Mouse (Mus musculus): ENCODE data around the gene Nrxn2. TPM values are rescaled to one million over a fixed set of nuclear protein-coding genes. Genes with fewer than 3 reads are reported as not detected.

The Nrxn2 gene
- polyA plus RNA-seq, 1 experiment from 2014 or later: 28.9 TPM

DNA sequence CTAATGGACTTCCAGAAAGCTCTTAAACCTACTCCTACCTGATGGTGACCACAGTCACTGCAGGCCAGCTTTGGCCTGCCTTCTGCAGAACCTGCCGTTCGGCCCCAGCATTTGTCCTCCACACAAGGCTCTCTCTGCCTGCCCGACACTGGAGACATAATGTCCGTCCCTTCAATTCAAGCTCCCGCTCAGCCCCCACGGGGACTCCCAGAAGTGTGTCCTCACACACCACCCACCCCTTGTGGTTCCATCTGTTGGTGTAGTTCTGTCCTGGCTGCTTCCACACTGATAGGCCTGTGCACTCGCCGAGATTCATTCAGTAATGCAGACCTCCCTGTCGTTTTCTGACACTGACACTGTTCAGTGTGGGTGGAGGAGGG, 2.7 kb downstream of the Nrxn2 start:
- whole genome bisulfite sequencing: 68% methylated on average over 9 of the region's 9 CpGs
- H3K9me3 ChIP-seq: no peaks in the 10 kb centered on the region
- H3K9ac ChIP-seq: peak overlapping the region; percentile 86; the same call in 1 of the 2 replicates
- peak overlapping the region; percentile 66 for H3K4me3 ChIP-seq
- peak overlapping the region; percentile 81 for H3K4me2 ChIP-seq
- no peak for ATAC-seq (ENCODE audit: low read depth)
- peaks cover 50% of the 10 kb centered on the region; the same call in 1 of the 2 replicates for H3K27me3 ChIP-seq
- H3K36me3 ChIP-seq: no peaks in the 10 kb centered on the region
- H3K4me1 ChIP-seq (replicated peaks): peaks cover 90% of the 10 kb centered on the region
- H3K27ac ChIP-seq (replicated peaks): no peak overlapping the region

DNA sequence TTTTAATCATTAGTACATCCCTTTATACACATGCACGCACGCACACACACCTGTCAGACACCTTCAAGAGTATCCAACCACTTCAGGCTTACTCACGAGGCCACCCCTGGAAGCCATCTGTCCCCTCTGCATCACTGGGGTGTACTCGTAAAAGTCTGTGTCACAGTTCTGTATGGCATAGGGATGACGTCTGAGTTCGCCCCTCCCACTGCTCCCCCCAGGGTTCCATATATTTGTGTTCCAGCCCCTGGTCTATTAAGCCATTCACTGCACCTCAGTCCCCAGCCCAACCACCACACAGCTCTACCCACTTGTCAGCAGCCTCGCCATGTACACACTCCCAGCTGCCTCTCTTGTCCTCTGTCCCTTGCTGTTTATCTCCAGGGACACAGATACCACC, 3.5 kb downstream of the Nrxn2 start:
- no peak for ATAC-seq (ENCODE audit: low read depth)
- H3K36me3 ChIP-seq: no peaks in the 10 kb centered on the region
- H3K27me3 ChIP-seq: peaks cover 58% of the 10 kb centered on the region
- 0 out of 2 replicates have a peak overlapping the region, but pooled peaks have one; percentile 81 for H3K4me2 ChIP-seq
- no peak overlapping the region for H3K27ac ChIP-seq (replicated peaks)
- H3K9me3 ChIP-seq: no peaks in the 10 kb centered on the region
- no peak overlapping the region; the same call in 1 of the 2 replicates for H3K9ac ChIP-seq
- peaks cover 90% of the 10 kb centered on the region for H3K4me1 ChIP-seq (replicated peaks)
- H3K4me3 ChIP-seq: no peak overlapping the region
- 66% methylated on average over 7 of the region's 7 CpGs for WGBS

DNA sequence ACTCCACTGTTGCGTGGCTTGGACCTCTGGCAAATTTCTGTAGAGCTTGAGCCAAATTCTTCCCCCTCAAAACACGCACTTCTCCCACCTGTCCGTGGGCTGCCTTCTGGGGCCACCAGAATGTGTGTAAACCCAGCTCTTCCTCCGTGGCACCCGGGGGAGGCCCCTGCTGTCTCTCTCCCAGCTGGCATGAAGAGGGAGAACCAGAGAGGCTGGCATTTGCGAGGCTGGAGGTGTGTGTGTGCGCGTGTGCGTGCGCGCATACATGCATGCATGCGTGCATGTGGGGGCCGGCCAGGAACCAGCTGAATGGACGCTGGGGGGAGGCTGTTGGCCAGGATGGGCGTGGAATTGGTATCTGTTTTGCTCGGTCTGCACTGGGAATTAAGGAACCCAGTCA, 4.7 kb downstream of the Nrxn2 start:
- 85% methylated on average over 16 of the region's 16 CpGs for WGBS
- Histone ChIP-seq H3K4me1 (replicated peaks) (peaks cover 90% of the 10 kb centered on the region), H3K36me3 (no peaks in the 10 kb centered on the region), H3K9me3 (no peaks in the 10 kb centered on the region), H3K27ac (replicated peaks) (no peak overlapping the region), H3K27me3 (peaks cover 70% of the 10 kb centered on the region), H3K4me3 (no peak overlapping the region), H3K9ac (no peak overlapping the region), H3K4me2 (no peak overlapping the region)
- no peak for ATAC-seq (ENCODE audit: low read depth)

DNA sequence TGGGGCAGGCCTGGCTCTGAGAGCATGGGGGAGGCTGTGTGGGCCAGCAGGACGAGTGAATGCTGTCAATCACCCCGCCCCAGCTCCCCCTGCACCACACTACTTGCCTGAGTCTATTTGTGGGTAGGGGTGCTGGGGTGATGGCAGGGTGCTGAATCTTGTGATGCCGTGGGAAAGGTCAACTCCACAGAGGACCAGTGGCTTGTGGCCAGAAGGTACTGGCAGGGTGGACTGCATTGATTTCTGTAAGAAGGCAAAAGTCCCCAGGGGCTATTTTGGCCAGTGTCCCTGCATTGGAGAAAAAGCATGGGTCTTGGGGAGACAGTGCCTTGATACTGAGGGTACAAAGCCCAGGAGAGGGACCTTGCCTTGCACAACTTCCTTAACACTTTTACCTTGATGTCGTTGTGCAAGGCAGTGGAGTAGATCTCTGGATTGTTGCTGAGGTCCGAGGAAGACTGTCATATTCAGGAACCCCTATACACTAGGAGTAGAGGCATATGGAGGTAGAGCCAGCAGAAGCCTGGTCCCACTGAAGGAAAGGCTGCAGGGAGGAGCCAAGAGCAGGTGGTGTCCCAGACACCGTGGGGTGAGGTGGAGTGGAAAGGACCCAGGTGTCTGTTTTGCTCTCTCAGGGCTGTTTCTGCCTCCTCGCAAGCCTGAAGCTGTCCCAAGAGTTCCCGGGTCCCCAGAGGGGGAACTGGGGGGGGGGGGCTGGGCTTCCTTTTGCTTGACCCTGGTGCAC, 5.8 kb downstream of the Nrxn2 start:
- Histone ChIP-seq H3K4me2 (no peak overlapping the region), H3K4me3 (no peak overlapping the region), H3K9ac (peak overlapping the region; percentile 22; the same call in 1 of the 2 replicates), H3K9me3 (no peaks in the 10 kb centered on the region), H3K4me1 (replicated peaks) (peaks cover 100% of the 10 kb centered on the region), H3K27ac (replicated peaks) (0 out of 2 replicates have a peak overlapping the region, but pooled peaks have one; percentile 70), H3K36me3 (no peaks in the 10 kb centered on the region), H3K27me3 (peaks cover 79% of the 10 kb centered on the region)
- ATAC-seq (ENCODE audit: low read depth): no peak
- WGBS: 60% methylated on average over 8 of the region's 8 CpGs

DNA sequence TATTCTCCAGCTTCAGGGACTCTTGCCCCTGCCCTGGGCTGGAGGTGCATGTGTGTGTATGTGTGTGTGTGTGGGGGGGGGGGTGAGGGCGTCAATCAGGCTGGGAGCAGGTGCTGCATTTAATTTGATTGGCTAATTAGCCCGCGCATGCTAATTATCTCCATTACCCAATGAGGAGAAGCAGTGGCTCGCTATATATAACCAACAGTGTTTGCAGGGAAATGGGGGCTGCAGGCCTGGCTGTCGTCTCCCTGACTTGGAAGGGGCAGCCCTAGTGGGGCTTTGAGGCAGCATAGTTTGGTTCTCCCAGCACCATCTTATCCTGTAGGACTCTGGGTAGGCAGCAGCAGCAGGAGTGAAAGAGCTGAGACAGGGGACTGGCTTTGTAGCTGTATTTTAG, 7.1 kb downstream of the Nrxn2 start:
- Histone ChIP-seq H3K9ac (no peak overlapping the region), H3K4me2 (peak overlapping the region; percentile 26; the same call in 1 of the 2 replicates), H3K27ac (replicated peaks) (peak overlapping the region; percentile 70), H3K4me3 (no peak overlapping the region), H3K27me3 (peaks cover 79% of the 10 kb centered on the region), H3K4me1 (replicated peaks) (peaks cover 98% of the 10 kb centered on the region), H3K36me3 (no peaks in the 10 kb centered on the region), H3K9me3 (no peaks in the 10 kb centered on the region)
- 27% methylated on average over 5 of the region's 5 CpGs for WGBS
- 0 out of 2 replicates have a peak, but pooled peaks have one; percentile 8 for ATAC-seq (ENCODE audit: low read depth)

DNA sequence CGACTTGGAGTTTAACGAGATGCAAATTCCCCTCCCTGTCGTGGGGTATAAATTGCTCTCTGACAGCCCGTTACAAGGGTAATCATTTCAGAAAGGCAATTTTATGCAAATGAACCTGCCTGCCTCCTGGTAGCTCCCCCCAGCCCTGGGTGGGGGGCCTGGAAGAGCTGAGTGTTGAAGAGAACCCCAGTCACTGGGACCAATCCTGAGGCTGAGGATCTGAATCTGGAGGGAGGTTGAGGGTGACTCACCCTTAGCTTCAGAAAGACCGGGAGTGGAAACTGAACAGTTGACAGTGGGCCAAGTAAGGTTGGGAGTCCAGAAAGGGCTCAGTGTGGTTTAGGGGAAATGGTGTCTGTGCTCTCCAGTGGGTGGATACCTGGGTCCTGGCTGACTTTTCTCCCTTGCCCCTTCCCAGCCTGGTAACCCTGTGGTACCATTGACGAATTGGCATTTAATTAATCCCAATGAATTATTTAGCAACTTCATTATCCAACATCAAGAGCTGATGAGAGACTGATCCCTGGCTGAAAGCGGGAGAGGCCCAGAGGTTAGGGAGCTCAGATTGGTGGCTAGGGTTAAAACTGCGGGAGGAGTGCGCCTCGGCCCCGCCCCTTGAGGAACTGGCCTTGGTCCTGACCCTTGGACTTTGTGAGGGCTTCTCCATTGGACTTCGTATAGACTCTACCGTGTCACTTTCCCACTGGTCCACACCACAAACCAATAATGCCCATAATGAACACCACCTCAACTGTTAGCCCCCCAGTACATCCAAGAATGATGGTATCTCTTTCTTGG, 8.4 kb downstream of the Nrxn2 start:
- 8% methylated on average over 13 of the region's 13 CpGs for WGBS
- H3K27ac ChIP-seq (replicated peaks): 0 out of 2 replicates have a peak overlapping the region, but pooled peaks have one; percentile 33
- H3K27me3 ChIP-seq: peaks cover 74% of the 10 kb centered on the region
- ATAC-seq (ENCODE audit: low read depth): no peak
- peak overlapping the region; percentile 46; the same call in 1 of the 2 replicates for H3K9ac ChIP-seq
- H3K4me2 ChIP-seq: peak overlapping the region; percentile 59
- H3K4me1 ChIP-seq (replicated peaks): peaks cover 89% of the 10 kb centered on the region
- no peaks in the 10 kb centered on the region for H3K36me3 ChIP-seq
- H3K4me3 ChIP-seq: no peak overlapping the region
- H3K9me3 ChIP-seq: no peaks in the 10 kb centered on the region

DNA sequence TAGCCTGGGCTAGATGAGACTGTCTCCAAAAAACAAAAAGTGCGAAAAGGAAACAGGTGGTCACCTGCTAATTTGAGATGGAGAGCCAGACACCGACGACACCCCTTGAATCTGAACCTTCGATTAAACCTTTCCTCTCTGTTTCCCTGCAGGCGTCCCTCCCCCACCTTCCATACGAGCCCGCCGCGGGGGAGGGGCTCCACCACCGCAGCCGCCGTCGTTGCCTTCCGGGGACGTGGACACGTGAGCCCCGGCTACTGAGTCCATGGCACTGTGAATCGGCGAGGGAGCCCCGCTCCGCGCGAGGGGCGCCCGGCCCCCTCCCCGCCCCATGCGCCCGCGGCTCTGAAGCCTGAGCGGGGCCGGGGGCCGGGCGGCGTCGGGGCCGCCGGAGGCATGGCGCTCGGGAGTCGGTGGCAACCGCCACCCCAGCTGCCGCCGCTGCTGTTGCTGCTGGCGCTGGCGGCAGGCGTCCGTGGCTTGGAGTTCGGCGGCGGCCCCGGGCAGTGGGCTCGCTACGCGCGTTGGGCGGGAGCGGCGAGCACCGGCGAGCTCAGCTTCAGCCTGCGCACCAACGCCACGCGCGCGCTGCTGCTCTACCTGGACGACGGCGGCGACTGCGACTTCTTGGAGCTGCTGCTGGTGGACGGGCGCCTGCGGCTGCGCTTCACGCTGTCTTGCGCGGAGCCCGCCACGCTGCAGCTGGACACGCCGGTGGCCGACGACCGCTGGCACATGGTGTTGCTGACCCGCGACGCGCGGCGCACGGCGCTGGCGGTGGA, 9.3 kb downstream of the Nrxn2 start:
- Histone ChIP-seq H3K27me3 (peaks cover 69% of the 10 kb centered on the region), H3K27ac (replicated peaks) (no peak overlapping the region), H3K36me3 (no peaks in the 10 kb centered on the region), H3K4me1 (replicated peaks) (peaks cover 79% of the 10 kb centered on the region), H3K9me3 (no peaks in the 10 kb centered on the region), H3K4me2 (peak overlapping the region; percentile 59), H3K4me3 (peak overlapping the region; percentile 33), H3K9ac (peak overlapping the region; percentile 63)
- no peak for ATAC-seq (ENCODE audit: low read depth)
- WGBS: 1% methylated on average over 81 of the region's 94 CpGs

DNA sequence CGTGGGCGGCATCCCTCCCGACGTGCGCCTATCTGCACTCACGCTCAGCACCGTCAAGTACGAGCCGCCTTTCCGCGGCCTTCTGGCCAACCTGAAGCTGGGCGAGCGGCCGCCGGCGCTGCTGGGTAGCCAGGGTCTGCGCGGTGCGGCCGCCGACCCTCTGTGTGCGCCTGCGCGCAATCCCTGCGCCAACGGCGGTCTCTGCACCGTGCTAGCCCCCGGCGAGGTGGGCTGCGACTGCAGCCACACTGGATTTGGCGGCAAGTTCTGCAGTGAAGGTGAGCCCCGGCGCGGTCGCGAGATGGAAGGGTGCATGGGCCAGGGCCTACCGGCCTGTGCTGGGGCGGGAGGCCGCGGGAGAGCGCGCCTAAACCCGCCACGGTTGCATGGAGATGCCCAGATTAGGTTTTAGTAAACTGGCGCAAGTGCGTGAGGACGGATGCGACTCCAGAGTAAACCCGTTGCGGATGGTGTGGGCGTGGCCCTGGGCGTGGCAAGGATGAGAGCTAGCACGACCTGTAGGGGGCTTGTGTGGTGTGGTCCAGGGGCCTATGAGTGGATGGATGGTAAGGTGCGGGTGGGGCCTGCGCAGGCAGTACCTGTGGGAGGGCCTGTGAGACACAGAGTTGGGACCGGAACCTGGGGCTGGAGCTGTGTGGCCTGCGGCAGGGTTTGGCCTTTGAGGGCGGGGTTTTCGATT, 10.1 kb downstream of the Nrxn2 start:
- H3K4me3 ChIP-seq: peak overlapping the region; percentile 33
- H3K9ac ChIP-seq: peak overlapping the region; percentile 63
- no peak overlapping the region for H3K27ac ChIP-seq (replicated peaks)
- no peaks in the 10 kb centered on the region for H3K9me3 ChIP-seq
- 1% methylated on average over 60 of the region's 60 CpGs for WGBS
- H3K36me3 ChIP-seq: no peaks in the 10 kb centered on the region
- peaks cover 71% of the 10 kb centered on the region for H3K4me1 ChIP-seq (replicated peaks)
- ATAC-seq (ENCODE audit: low read depth): no peak; the same call in 1 of the 2 replicates
- peaks cover 69% of the 10 kb centered on the region for H3K27me3 ChIP-seq
- peak overlapping the region; percentile 59 for H3K4me2 ChIP-seq

DNA sequence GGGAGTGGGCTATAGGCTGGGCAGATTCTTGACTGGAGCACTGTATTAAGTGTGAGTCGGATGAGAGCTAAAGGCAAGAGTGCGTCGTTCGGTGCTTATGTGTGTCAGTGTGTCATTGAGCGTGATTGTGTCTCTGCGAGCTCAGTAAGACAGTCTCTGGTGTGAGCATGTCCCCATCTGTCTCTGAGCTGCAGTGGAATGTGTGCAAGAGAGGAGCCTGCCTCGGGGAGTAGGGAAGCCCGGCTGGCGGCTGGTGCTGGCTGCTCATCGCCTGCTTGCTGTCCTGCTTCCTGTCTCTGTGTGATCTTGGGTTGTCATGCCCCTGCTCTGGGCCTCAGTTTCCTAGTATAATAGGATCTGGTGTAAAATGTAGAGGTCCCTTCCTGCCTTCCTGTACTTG, 24.5 kb downstream of the Nrxn2 start:
- Histone ChIP-seq H3K4me3 (no peak overlapping the region), H3K9me3 (no peaks in the 10 kb centered on the region), H3K36me3 (no peaks in the 10 kb centered on the region), H3K9ac (no peak overlapping the region), H3K4me1 (replicated peaks) (peaks cover 70% of the 10 kb centered on the region), H3K4me2 (no peak overlapping the region), H3K27ac (replicated peaks) (no peak overlapping the region), H3K27me3 (no peaks in the 10 kb centered on the region)
- no peak for ATAC-seq (ENCODE audit: low read depth)
- 76% methylated on average over 10 of the region's 10 CpGs for WGBS

DNA sequence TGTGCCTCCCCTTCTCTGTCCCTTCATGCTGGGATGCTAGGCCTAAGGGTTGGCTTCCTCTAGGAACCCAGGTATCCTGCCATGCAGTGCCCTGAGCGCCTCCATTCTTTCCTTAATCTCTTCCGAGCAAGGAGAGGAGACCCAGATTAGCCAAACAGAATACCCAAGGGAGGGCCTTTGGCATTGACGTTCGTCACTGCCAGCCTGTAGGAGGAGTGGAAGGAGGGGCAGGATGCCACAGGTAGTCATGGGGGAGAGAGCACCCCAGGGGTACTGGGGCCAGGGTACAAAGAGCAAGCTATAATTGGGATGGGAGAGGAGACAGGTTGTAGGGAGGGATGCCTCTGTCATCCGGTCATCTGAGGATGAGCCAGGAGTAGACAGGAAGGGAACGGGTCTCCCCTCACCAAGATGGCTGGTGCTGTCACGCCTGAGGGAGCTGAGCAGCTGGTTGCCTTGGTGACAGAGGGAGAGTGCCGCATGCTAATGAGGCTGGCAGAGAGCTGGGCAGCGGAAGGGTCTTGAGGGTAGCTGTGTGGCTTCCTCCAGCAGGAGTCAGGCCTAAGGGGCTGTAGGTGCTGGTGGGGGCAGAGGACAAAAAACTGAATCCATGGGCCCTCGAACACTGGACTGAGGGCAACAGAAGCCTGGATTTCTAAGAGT, 27.4 kb downstream of the Nrxn2 start:
- peak; percentile 86 for ATAC-seq (ENCODE audit: low read depth)
- Histone ChIP-seq H3K9ac (peak overlapping the region; percentile 53), H3K27me3 (no peaks in the 10 kb centered on the region), H3K36me3 (no peaks in the 10 kb centered on the region), H3K27ac (replicated peaks) (peak overlapping the region; percentile 90), H3K4me3 (no peak overlapping the region), H3K9me3 (no peaks in the 10 kb centered on the region), H3K4me2 (peak overlapping the region; percentile 42), H3K4me1 (replicated peaks) (peaks cover 76% of the 10 kb centered on the region)
- 17% methylated on average over 10 of the region's 10 CpGs for WGBS
